Mouse (Mus musculus): ENCODE measurements around the gene Il1rl2. TPM values are rescaled to one million over a fixed set of nuclear protein-coding genes. Genes with fewer than 3 reads are reported as not detected.
A peak's percentile ranks its signal among the peaks of the same experiment; 100 is the strongest.

Il1rl2 gene
- polyA plus RNA-seq, 1 experiment from 2014 or later, result 0.90 TPM

DNA sequence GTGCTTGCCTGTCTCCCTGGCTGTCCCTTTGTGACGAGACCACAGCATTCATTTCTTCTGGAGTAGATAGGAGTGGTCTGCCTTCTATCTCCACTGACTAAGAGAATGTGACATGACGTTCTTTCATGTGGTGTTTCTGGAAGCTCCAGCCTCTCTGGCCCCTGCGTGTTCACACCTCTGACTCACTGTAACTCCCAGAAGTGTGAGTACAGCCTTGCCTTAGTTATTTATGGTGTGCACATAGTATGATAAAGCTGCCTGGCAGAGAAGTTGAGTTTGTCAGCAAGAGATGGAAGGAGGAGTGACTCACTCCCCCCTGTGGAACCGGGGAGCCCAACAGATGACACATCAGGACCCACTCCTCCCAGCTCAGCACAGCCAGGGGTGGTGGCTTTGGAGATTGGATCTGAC is 34.4 kb downstream of the Il1rl2 start:
- Histone ChIP-seq H3K9me3 (ENCODE audit: low read length) (no peaks in the 10 kb centered on the region), H3K4me2 (ENCODE audit: low read depth, low read length) (no peak overlapping the region), H3K36me3 (replicated peaks; ENCODE audit: insufficient read depth, low read length) (no peaks in the 10 kb centered on the region), H3K9ac (replicated peaks) (no peak overlapping the region), H3K4me3 (ENCODE audit: low read depth, low read length) (no peak overlapping the region), H3K27ac (ENCODE audit: low read depth) (no peak overlapping the region), H3K4me1 (ENCODE audit: insufficient read depth) (peaks cover 26% of the 10 kb centered on the region), H3K27me3 (ENCODE audit: insufficient read depth, low read length) (no peaks in the 10 kb centered on the region)
- WGBS (ENCODE audit: insufficient replicate concordance), result 58% methylated on average over 4 of the region's 4 CpGs
- ATAC-seq (0 out of 2 replicates have a peak, but pooled peaks have one; percentile 19), DNase-seq (no peak)
- no peak for TF ChIP-seq CTCF (IDR thresholded peaks at IDR 0.05; ENCODE audit: low read depth)
- TF ChIP-seq EP300 (IDR thresholded peaks at IDR 0.05; ENCODE audit: low read depth), result no peak

DNA sequence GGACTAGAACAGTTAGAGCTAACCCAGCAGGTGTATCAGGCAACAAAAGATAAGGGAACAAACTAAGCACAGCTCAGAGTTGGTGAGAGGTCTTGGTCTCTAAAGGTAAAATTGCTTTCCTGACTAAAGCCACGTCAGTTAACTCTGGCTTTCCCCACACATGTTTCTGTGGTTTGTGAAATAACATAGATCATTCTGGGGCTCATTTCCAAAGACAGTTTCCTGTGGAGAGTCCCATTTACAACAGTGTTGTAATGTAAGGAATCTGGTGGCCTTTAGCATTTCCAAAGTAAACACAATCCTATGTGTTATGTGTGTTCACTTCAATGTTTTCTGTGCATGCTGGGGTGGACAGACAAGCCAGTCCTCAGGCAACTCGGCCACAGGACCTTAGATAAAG is 35.3 kb downstream of the Il1rl2 start:
- DNase-seq, result no peak
- Histone ChIP-seq H3K27me3 (ENCODE audit: insufficient read depth, low read length) (no peaks in the 10 kb centered on the region), H3K9ac (replicated peaks) (no peak overlapping the region), H3K4me3 (ENCODE audit: low read depth, low read length) (no peak overlapping the region), H3K36me3 (replicated peaks; ENCODE audit: insufficient read depth, low read length) (no peaks in the 10 kb centered on the region), H3K4me1 (ENCODE audit: insufficient read depth) (peaks cover 26% of the 10 kb centered on the region), H3K27ac (ENCODE audit: low read depth) (no peak overlapping the region), H3K9me3 (ENCODE audit: low read length) (no peaks in the 10 kb centered on the region), H3K4me2 (ENCODE audit: low read depth, low read length) (no peak overlapping the region)
- ATAC-seq, result no peak
- WGBS (ENCODE audit: insufficient replicate concordance), result 24% methylated on average over 2 of the region's 2 CpGs
- TF ChIP-seq CTCF (IDR thresholded peaks at IDR 0.05; ENCODE audit: low read depth) (no peak), EP300 (IDR thresholded peaks at IDR 0.05; ENCODE audit: low read depth) (no peak)

DNA sequence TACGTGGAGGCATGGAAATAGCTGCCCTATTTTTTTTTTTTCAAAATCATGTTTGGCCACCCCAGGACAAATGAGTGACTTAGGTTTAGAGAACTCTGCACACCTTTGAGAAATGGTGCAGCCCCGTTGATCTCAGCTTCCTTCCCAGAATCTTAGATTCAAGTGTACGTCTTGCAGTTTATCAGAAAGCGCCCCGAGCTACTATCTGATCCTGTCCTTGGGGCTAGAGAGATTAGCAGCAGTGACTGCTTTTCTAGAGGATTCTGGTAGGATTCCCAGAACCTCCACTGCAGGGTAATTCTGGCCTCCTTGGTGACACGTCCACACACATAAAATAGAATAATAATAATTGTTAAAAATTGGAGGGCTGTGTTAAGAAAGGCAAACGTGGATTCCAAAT is 36.6 kb downstream of the Il1rl2 start:
- Histone ChIP-seq H3K9me3 (ENCODE audit: low read length) (no peaks in the 10 kb centered on the region), H3K27ac (ENCODE audit: low read depth) (no peak overlapping the region), H3K4me3 (ENCODE audit: low read depth, low read length) (no peak overlapping the region), H3K36me3 (replicated peaks; ENCODE audit: insufficient read depth, low read length) (no peaks in the 10 kb centered on the region), H3K4me1 (ENCODE audit: insufficient read depth) (peaks cover 15% of the 10 kb centered on the region), H3K4me2 (ENCODE audit: low read depth, low read length) (no peak overlapping the region), H3K9ac (replicated peaks) (no peak overlapping the region), H3K27me3 (ENCODE audit: insufficient read depth, low read length) (no peaks in the 10 kb centered on the region)
- DNase-seq (no peak), ATAC-seq (no peak)
- no peak for TF ChIP-seq EP300 (IDR thresholded peaks at IDR 0.05; ENCODE audit: low read depth)
- WGBS (ENCODE audit: insufficient replicate concordance), result 52% methylated on average over 7 of the region's 7 CpGs

GRCm38 (mm10) chr1:40361596-40361995 is 37.2 kb downstream of the Il1rl2 start:
- peaks cover 12% of the 10 kb centered on the region for H3K4me1 ChIP-seq (ENCODE audit: insufficient read depth)
- H3K4me2 ChIP-seq (ENCODE audit: low read depth, low read length), result no peak overlapping the region
- no peaks in the 10 kb centered on the region for H3K27me3 ChIP-seq (ENCODE audit: insufficient read depth, low read length)
- no peak overlapping the region for H3K4me3 ChIP-seq (ENCODE audit: low read depth, low read length)
- no peak overlapping the region for H3K27ac ChIP-seq (ENCODE audit: low read depth)
- TF ChIP-seq CTCF (IDR thresholded peaks at IDR 0.05; ENCODE audit: low read depth) (no peak), EP300 (IDR thresholded peaks at IDR 0.05; ENCODE audit: low read depth) (no peak)
- DNase-seq (no peak), ATAC-seq (no peak)
- 69% methylated on average over 1 of the region's 1 CpGs for WGBS (ENCODE audit: insufficient replicate concordance)
- no peaks in the 10 kb centered on the region for H3K9me3 ChIP-seq (ENCODE audit: low read length)
- H3K36me3 ChIP-seq (replicated peaks; ENCODE audit: insufficient read depth, low read length), result no peaks in the 10 kb centered on the region
- no peak overlapping the region for H3K9ac ChIP-seq (replicated peaks)

- TF ChIP-seq EP300 (IDR thresholded peaks at IDR 0.05; ENCODE audit: low read depth) (no peak), CTCF (IDR thresholded peaks at IDR 0.05; ENCODE audit: low read depth) (no peak)
- 77% methylated on average over 11 of the region's 11 CpGs for WGBS (ENCODE audit: insufficient replicate concordance)
- no peak overlapping the region for H3K9ac ChIP-seq (replicated peaks)
Observed at GRCm38 (mm10) chr1:40362784-40363183, 38.4 kb downstream of the Il1rl2 start.

DNA sequence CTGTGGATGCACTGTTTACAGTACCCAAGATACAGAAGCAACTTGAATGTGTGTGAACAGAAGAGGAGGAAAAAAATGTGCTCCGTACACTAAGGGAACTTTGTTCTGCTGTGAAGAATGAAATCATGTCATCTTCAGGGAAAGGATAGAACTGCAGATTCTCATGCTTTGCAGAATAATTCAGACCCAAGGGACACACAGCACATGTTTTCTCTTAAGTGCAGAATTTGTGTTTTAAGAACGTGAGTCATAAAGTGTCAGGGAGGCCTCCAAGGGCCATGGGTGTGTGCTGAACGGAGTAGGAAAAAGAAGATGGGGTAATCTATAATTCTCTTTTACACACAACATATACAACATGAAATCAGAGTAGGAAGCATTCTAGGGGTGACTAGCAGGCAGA is 48.5 kb downstream of the Il1rl2 start:
- no peaks in the 10 kb centered on the region for H3K4me1 ChIP-seq (ENCODE audit: insufficient read depth)
- H3K4me3 ChIP-seq (ENCODE audit: low read depth, low read length), result no peak overlapping the region
- H3K27ac ChIP-seq (ENCODE audit: low read depth), result no peak overlapping the region
- no peaks in the 10 kb centered on the region for H3K36me3 ChIP-seq (replicated peaks; ENCODE audit: insufficient read depth, low read length)
- H3K27me3 ChIP-seq (ENCODE audit: insufficient read depth, low read length), result no peaks in the 10 kb centered on the region
- DNase-seq, result no peak
- H3K4me2 ChIP-seq (ENCODE audit: low read depth, low read length), result no peak overlapping the region
- no peak for TF ChIP-seq EP300 (IDR thresholded peaks at IDR 0.05; ENCODE audit: low read depth)
- no peak for TF ChIP-seq CTCF (IDR thresholded peaks at IDR 0.05; ENCODE audit: low read depth)
- no peaks in the 10 kb centered on the region for H3K9me3 ChIP-seq (ENCODE audit: low read length)
- WGBS (ENCODE audit: insufficient replicate concordance), result 80% methylated on average over 3 of the region's 3 CpGs
- no peak for ATAC-seq
- H3K9ac ChIP-seq (replicated peaks), result no peak overlapping the region

More at GRCm38 (mm10) chr1:40362784-40363183, 38.4 kb downstream of the Il1rl2 start:
- no peaks in the 10 kb centered on the region for H3K9me3 ChIP-seq (ENCODE audit: low read length)
- DNase-seq (no peak), ATAC-seq (no peak)
- H3K4me1 ChIP-seq (ENCODE audit: insufficient read depth), result peaks cover 12% of the 10 kb centered on the region
- H3K4me3 ChIP-seq (ENCODE audit: low read depth, low read length), result no peak overlapping the region
- H3K4me2 ChIP-seq (ENCODE audit: low read depth, low read length), result no peak overlapping the region
- H3K36me3 ChIP-seq (replicated peaks; ENCODE audit: insufficient read depth, low read length), result no peaks in the 10 kb centered on the region
- H3K27me3 ChIP-seq (ENCODE audit: insufficient read depth, low read length), result no peaks in the 10 kb centered on the region
- no peak overlapping the region for H3K27ac ChIP-seq (ENCODE audit: low read depth)

DNA sequence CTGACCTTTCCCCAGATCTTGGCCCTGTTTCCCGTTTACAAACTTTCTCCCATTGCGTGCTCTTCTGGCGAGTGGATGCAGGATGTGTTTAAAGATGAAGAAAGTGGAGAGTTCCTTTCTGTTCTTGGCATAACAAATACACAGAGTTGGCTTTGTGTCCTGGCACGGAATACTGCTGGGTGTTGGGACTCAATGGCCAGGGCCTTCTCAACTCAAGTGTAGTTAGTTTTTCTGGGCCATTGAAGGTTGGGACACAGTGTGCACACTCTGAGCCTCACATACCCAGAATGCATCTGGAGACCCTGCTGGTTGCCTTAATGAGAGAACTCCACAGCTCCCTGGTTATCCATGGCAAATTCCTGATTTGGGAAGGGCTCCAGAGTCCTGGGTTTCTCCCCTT is 50.7 kb downstream of the Il1rl2 start:
- H3K9ac ChIP-seq (replicated peaks), result no peak overlapping the region
- ATAC-seq (no peak), DNase-seq (no peak)
- H3K4me1 ChIP-seq (ENCODE audit: insufficient read depth), result no peaks in the 10 kb centered on the region
- H3K36me3 ChIP-seq (replicated peaks; ENCODE audit: insufficient read depth, low read length), result no peaks in the 10 kb centered on the region
- WGBS (ENCODE audit: insufficient replicate concordance), result 71% methylated on average over 4 of the region's 4 CpGs
- no peak overlapping the region for H3K4me3 ChIP-seq (ENCODE audit: low read depth, low read length)
- H3K27me3 ChIP-seq (ENCODE audit: insufficient read depth, low read length), result no peaks in the 10 kb centered on the region
- no peaks in the 10 kb centered on the region for H3K9me3 ChIP-seq (ENCODE audit: low read length)
- no peak overlapping the region for H3K27ac ChIP-seq (ENCODE audit: low read depth)
- TF ChIP-seq EP300 (IDR thresholded peaks at IDR 0.05; ENCODE audit: low read depth) (no peak), CTCF (IDR thresholded peaks at IDR 0.05; ENCODE audit: low read depth) (no peak)
- no peak overlapping the region for H3K4me2 ChIP-seq (ENCODE audit: low read depth, low read length)

Measured in liver, postnatal 0 days (tissue).